Mouse (Mus musculus) WW6 (cell line): Measurements from ENCODE around the gene Cog4.

ENCODE experiments used
- DNase-seq: peaks from one replicate; pipeline ENCODE4 v3.0.0-alpha.2; 2013; ENCODE audit warnings: low read depth, low spot score

The Cog4 gene

DNA sequence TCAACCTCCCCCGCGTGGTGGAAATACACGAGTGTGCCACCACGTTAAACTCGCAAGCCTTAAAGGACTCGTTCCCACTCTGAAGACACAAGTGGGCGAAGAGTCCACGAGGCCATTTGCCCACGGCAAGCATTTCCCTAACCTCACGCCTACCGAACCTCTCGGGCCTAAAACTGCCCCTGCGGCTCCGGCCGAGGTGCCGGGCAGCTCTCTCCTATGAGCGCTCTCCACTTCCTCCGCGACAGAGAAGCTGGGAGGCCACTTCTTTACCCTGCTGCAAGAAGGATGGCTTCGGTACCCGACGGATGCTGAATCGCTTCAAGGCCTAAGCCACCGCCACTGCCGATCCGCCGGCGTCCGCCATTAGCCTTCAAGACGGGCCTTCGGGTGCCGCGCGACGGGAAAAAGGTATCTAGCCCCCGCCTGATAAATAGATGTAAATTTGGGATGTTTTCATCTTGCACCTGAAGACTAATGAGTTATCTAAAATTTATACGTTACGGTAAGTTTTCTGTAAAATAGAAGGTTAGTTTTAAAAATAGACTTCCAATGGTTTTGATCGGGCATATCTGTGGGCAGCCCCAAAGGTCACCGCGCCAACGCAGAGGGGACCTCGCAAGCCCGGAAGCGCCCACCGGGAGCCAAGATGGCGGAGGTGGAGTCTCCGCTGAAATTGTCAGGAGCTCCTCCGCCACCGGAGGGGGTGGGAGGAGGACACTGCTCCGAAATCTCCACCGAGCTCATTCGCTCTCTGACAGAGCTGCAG, at the start of gene Cog4, which contains the start of gene Sf3b3:
Gene Cog4, plus strand, starts transcription at position 196 of the 766 bp plus-strand sequence.
Gene Sf3b3, minus strand, starts transcription at position 383 of the 766 bp plus-strand sequence.
- DNase-seq = peak; percentile 73

DNA sequence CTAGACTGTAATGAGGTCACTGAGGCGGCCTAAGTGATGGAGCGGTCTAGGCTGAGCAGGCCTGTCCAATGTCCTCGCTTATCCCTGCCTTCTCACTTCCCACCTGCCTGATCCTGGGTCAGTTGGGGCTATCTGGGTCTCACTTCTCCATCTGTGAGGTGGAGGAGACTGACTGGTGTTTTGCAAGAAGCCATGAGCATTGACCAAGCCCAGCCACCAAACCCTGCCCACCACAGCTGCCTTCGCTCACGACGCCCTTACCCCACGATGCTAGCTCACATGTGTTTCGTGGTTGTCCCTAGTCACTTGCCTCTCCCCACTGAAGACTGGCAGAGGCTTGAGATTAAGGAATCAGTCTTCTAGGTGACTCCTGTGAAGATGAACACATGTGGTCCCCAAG, 49.3 kb upstream of the Cog4 start:
- no peak for DNase-seq

DNA sequence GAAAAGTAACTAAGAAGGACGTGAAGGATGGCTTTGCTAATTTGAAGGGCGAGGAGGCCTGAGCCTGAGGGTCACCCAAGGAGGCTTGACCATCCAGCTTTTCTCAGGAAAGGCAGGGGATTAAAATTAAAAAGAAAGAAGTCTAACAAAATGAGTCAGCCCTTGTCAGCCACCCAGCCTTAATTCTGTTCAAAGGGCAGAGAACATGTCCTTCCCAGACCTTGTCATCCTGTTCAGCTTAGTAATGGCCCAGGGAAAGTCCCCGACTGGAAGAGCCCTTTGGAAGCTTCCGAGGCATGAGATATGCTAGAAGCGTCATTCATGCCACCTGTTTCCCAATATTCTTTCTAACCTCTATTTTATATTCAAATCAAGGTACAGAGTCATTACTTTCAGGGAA, 43.4 kb upstream of the Cog4 start:
- DNase-seq = no peak

DNA sequence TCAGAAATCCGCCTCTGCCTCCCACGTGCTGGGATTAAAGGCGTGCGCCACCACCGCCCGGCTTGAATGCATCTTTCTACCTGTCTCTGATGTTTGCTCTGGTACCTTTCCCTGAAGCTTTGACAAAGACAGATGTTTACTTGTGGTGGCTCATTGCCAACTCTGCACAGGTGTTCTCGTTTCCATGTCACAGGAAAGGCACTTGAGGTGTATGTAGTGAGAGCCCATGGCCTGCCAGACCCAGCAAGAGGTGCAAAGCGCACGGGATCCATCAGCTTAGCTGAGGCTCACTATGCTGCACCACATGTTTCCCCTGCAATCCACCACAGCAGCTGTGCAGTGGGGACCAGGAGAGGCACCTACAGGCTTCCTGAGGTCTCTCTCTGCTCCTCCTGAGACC, 42.5 kb upstream of the Cog4 start:
- DNase-seq = no peak

DNA sequence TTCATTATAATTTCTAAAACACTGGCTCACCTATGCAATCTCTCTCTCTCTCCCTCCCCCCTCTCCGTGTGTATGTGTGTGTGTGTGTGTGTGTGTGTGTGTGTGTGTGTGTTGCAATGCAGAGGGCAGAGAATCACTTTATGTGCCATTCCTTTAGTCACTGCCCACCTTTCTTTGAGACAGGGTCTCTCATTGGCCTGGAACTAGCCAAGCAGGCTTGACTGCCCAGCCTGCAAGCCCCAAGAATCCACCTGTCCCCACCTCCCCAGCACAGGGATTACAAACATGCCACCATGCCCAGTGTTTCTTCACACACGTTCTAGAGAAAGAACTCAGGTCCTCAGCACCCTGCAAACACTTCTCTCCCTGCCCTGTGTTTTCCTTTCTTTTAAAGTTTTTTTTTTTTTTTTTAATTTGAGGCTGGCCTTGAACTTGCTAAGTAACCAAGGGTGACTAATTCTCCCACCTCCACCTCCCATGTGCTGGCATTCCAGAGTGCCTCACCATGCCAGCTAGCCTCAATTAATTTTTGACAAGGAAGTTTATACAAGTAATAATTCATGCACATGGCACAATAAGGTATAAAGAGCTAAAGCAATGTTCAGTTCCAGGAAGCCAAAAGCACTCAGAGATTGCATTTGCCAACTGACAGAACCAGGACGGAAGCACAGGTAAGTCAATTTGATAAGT, 41.4 kb upstream of the Cog4 start:
- no peak for DNase-seq

DNA sequence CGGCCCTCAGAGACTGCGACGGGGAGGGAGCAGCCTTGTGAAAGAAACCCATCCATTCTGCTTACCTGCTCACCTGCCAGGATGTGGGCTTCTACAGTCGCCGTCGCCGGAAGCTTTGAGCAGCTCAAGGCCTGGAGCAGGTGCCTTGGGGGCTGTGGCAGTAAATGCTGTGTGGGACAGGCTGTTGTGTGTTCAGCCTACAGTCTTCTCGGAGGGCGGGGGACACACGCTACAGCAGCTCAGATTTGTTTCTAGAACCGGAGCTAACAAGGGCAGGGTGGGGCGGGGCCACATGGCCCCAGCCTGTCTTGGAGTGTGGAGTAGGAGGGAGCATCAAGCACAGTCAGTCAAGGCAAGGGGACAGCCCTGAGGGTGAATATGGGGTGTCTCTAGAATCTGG, 40.7 kb upstream of the Cog4 start, which contains the start of gene Il34:
Gene Il34, minus strand, starts transcription at position 256 of the 400 bp plus-strand sequence.
- DNase-seq = peak; percentile 48

DNA sequence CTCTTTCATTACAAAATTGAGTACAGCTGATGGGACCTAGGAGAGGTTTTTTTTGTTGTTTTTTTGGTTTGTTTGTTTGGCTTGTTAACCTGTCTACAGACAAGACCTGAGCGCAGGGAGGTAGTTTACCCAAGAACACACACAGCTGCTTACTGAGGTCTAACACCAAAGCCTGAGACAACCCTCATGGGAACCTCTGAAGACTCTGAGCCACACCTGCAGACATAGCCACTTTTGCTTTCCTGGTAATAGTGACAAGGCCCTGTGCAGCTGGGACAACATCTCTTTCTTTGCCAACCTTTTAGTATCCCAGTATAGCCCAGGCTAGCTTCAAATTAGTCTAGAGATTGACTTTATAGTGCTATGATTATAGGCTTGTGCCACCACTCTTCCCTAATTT, 40.3 kb upstream of the Cog4 start:
- DNase-seq = no peak

DNA sequence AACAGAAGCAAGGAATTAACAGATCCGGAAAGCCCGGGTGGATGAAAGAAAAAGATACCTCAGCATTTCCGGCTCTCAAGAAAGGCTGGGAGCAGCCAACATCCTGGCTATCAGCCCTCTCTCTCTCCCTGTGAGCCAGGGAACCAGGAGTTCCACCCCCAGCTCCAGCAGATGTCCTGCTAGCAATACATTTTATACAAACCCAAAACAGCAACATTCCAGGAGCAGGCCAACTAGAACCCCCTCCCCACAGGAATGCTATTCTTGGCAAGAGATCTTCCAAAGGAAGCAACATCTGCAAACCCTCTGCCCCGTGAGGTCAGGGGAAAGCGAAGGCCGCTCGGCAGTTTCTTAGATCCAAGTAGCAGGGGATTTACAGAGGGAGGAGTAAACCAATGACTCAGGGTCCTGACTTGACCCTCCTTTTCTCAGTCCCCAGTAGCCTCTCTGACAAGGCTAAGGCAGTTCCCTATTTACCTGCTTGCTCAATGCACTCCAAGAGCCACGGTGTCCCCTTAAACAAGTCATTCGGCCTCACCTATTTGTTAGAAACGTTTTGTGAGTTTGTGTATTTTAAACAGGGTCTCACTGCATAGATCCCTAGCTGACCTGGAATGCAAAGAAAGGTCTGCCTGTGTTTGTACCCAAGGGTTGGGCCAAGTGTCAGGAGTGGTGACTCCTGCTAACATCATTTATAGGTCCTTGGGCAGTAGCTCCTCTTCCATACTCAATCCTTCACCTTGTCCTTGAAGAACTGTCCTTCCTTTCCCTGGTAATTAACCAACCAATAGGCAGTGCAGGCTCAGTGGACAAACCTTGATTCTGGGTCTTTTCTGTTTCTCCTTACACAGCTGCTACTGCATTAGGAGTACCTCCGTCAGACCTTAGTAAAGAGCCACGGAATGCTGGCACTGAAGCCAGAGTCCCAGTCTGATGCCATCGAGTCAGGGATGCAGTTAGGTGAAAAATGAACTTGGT, 37.6 kb upstream of the Cog4 start:
- DNase-seq = no peak

DNA sequence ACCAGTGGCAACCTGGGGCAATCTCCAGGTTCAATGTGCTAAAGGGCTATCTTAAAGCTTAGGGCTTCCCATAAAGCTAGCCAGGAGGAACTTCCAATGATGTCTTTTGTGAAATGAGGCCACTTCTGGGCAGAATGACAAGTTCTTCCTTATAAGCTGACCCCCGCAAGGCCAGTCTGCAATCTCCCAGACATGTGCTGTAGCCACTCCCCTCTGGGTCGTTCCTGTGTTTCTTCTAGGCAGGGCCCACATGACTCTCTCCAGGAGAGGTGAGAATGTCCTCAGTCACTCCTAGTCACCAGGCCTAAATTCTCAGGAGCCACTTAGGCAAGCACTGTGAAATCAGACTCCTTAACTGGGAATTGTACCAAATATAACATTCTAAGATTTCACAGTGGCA, 36.6 kb upstream of the Cog4 start:
- DNase-seq = no peak

DNA sequence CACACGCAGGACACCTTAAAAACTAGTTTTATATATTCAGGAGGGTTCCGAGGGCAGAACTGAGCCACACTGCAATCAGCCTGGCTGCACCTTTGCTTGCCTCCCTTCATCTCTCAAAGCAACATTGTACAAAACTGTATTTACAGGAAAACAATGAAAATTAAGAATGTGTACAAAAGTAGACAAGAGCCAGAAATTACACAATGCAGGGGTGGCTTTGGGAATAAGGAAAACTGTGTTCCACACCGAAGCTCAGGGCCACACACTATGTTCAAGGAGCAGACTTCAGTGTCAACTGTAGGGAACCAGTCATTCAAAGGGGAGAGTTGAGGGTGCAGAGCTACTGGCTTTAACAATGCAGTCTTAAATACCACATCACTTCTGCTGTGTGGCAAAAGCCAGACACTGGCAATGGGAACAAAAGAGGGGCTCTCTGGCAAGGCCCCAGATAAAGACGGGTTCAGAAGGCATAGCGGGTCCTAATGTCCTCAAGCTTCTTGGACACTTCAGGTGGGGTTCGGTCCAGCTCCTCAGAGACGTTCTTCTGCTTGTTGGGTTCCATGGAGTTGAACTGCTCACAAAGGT, 35.8 kb upstream of the Cog4 start:
- DNase-seq = no peak

DNA sequence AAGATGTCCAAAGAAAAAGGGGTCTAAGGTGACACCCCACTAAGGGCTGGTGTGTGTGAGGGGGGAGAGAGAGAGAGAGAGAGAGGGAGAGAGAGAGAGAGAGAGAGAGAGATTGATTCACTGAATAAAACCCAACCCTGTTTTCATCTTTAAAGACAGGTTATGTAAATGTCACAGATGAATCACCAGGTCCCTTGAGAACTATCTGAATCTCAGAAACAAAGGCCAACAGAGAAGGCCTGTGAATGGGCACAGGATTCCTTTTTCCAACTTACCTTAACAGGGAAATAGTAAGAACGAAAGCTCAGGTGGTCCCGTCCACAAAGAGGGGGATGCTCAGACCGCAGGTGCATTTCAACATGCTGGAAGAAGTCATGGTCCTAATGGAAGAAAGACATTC, 35.3 kb upstream of the Cog4 start:
- DNase-seq = no peak

DNA sequence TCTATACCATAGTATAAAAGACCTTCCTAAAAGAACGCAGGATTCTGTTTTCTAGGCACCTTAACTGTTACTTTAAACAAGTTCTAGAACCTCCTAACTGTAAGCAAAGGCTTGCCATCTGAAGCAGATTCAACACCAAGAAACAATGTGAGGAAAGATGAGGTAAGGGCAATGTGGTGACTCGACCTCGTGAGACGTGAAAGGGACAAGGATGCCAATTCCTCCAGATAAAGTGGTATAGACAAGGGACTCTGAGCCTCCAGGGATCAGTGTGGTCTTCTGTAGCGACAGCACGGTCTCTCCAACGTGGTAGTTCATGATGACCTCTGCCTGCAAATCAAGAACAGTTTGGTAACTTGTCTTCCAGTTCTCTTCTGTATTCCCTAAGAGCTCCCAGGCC, 34.6 kb upstream of the Cog4 start:
- no peak for DNase-seq

DNA sequence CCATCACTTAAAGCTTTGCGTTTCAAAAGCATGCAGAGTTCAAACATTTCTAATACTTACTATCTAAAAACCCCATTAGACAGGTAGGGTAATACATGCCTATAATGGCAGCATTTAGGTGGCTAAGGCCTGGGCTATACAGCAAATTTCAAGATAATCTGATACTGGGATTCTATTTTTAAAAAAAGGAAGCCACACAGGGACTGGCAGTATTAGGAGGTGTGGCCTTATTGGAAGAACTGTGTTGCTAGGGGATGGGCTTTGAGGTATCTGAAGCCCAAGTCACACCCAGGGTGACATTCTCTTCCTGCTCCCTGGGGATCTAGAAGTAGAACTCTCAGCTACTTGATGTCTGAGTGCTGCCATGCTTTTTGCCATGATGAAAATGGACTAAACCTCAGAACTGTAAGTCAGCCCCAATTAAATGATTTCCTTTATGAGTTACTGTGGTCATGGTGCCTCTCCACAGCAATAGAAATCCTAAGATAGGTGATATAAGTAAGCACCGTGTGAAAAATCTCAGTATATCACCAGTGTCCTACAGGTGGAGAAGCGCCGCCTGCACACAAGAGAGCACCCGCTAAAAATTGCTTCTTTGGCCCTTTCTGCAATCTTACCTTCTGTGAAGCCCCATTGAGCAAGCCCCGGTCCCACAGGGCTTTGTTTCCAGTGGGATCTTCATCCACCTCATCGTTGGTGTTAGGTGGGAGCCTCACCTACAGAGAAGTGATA, 33.9 kb upstream of the Cog4 start:
- DNase-seq = no peak

DNA sequence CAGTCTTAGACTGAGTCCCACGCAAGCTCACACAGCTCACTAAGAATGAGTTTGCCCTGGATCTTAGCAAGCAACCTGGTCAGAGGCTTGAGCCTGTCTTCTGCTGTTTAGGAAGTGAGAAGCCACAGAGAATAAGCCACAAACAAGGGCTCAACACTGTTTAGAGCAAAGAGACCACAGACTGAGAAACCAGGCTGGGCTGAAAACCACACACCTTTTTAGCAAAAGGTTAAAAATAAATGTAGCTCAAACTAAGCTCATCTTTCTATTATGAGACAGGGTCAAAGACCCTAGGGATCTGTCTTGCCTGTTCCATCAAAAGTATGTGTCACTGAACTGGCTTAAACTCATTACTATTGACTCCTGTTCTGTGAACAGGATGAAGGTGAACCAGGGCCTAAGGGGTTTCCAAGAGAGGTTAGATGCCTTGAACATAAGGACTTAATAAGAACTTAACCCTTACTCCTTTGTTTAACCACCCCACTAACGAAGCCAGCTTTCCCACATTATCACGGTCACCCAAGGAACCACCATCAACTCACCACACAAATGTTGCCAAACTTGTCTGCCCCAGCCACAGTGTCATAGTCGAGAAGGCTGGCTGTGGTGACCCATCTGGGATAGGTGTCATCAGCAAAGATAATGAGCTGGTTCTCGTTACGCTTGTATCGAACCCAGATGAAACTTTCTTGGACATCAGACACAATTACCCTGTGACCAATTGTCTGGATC, 33.2 kb upstream of the Cog4 start:
- DNase-seq = no peak

DNA sequence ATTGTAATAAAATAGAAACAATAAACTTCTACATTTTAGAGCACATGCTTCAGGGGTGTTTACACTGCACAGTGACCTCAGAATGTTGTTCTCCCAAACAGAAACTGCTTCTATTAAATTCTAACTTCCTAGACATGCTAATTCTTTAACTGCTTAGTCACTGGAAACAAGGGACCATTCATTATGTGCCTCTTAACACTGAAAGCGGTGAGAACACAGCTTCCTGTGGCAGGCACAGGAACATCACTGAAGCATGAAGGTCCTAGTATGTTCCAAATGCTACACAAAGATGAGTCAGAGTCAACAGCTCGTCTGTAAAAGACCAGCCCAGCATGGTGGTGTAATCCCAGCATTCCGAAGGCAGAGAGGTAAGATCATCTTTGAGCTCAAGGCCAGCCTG, 31.1 kb upstream of the Cog4 start:
- no peak for DNase-seq

DNA sequence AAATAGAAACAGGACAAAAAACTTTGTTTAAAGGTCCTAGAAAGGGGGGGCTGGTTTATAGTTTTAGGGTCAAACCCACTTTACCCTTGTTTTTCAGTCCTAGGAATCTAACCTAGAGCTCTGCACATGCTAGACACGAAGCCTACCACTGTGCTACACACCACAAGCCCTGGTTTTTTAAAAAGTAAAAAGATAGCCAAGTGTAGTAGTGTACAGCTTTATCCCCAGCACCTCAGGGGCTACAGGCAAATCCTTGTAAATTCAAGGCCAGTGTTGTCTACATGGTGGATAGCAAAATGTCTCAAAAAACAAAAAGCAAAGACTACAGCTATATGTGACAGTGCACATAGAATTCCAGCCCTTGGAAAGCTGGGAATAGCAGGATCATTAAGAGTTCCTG, 29.4 kb upstream of the Cog4 start:
- no peak for DNase-seq

DNA sequence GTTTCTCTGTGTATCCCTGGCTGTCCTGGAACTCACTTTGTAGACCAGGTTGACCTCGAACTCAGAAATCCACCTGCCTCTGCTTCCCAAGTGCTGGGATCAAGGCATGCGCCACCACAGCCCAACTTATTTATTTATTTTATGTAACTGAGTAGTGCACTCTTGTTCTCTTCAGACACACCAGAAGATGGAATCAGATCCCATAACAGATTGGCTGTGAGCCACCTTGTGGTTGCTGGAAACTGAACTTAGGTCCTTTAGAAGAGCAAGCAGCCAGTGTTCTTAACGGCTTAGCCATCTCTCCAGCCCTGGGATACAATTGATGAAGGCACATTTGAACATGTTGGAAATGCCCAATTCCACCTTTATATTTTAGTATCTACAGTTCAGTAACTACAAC, 27.8 kb upstream of the Cog4 start:
- DNase-seq = no peak

DNA sequence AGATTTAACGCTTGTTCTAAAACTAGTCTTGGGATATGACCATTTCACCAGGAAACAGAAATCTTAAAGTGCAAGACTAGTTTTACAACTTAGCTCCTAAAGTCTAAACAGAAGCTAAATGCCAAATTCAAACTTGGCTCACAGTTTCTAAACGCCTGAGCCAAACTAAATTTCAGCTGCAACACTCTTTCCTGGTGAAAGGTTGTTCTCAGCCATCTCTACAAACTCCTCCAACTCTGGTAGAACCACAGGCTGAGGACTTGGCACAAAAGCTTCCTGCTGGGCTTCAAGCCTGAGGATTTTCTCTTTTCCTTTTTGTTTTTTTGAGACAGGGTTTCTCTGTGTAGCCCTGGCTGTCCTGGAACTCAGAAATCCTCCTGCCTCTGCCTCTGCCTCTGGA, 26.1 kb upstream of the Cog4 start:
- no peak for DNase-seq

DNA sequence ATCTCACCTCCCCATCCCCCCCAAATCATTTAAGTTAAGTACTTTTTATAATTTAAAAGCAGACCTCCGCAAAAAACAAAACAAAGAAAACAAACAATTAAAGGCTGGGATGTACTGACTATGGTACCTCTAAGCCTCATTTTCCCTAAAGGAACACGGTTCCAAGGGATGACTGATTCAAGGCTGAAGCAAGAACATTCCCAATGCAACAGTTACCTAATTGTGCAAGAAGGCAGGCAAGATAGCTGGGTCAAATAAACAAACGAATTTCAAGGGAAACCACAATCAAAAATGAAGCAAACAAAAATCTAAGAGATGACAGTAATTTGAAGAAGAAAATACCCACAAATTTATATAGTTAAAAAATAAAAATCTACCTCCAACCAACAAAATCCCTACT, 24.4 kb upstream of the Cog4 start:
- no peak for DNase-seq

DNA sequence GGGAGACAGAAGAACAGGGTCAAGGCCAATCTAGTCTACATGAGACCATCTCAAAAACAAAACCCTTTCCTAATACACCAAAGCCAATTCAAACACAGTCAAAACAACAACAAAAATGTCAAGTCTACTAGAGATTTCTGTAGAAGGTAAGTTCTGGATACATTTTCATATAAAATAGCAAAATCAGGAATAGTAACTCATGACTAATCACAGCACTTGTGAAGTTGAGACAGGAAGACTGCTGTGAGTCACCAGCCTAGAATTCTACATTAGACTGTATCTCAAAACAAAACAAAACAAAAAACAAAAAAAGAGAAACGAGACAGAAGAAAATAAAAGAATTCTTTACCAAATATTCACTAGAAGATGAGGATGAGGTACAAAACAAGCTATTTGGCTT, 21.5 kb upstream of the Cog4 start:
- no peak for DNase-seq
